28 mouse cellular contexts compared by ENCODE assay signal in the genomic region with DNA sequence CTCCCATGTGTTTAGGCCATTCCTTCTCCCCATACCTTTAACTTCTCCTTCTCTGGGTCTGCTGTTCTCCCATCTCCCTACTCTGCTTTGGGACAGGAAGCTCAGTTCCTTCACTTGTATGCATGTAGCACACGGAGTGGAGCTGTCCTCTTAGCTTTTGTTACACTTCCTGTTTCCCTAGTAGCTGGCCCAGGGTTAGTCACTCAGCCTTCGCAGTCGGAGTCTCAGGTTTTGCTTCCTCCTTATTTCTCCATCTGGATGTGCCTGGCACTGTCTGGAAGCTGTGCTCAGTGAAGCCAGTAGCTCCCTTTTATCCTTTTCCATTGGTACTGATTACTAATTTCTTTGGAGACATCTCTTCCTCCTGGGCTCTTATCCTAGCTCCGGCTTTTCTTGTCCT.
DNase-seq lines count a peak whose midpoint lies in the region; ATAC-seq and TF ChIP-seq lines count a peak whose summit lies in the region.
"Had no signal": no experiment of that assay in that cellular context is flagged by ENCODE, and none has a peak within 500 bp of the region (broad histone marks: within the 10 kb centered on the region; RNA-seq: fewer than 3 reads in every experiment).

No protein-coding gene starts in this region.

- TF ChIP-seq EP300 in stomach, postnatal 0 days (optimal IDR thresholded peaks at IDR 0.05): no peak

- H3K27me3 ChIP-seq in lung, embryonic 15.5 days: no peaks in the 10 kb centered on the region
- no peaks in the 10 kb centered on the region for H3K27me3 ChIP-seq in stomach, postnatal 0 days (ENCODE audit: control insufficient read depth, insufficient read depth, low read length)
- H3K27me3 ChIP-seq in forebrain, postnatal 0 days (ENCODE audit: insufficient read depth, low read length): no peaks in the 10 kb centered on the region
- H3K27me3 ChIP-seq: embryonic facial prominence, embryonic 13.5 days; hindbrain, embryonic 12.5 days; liver, embryonic 13.5 days; neural tube, embryonic 13.5 days had no signal

- peak; percentile 6 for DNase-seq in embryo, embryonic 10 days (ENCODE audit: low spot score)
- no peak for DNase-seq in embryo, embryonic 11 days
- no peak for DNase-seq in lung, adult 2 months
- DNase-seq in stomach, postnatal 0 days (ENCODE audit: low spot score): no peak
- no peak for DNase-seq in spleen, postnatal 4 days (ENCODE audit: low spot score in 2 of 2)
- no peak for DNase-seq in forebrain, postnatal 0 days
- DNase-seq: adrenal gland, postnatal 36 days; cerebellum, adult 2 months; cerebellum, postnatal 14 days; gastrocnemius, postnatal 14 days; heart, adult 11 months; heart, postnatal 36 days; kidney, adult 9 months; kidney, postnatal 4 days; left cerebral cortex, postnatal 4 days; liver, embryonic 13.5 days had no signal

- peak overlapping the region; percentile 41; the same call in 1 of the 2 replicates for H3K27ac ChIP-seq in lung, embryonic 15.5 days
- H3K27ac ChIP-seq in stomach, postnatal 0 days (replicated peaks): no peak overlapping the region
- H3K27ac ChIP-seq in forebrain, postnatal 0 days (ENCODE audit: low read depth, low read length): no peak overlapping the region
- H3K27ac ChIP-seq: embryonic facial prominence, embryonic 13.5 days; forebrain, embryonic 10.5 days; hindbrain, embryonic 12.5 days; hindbrain, postnatal 0 days; liver, embryonic 13.5 days; neural tube, embryonic 13.5 days had no signal

- H3K9ac ChIP-seq in lung, embryonic 15.5 days: no peak overlapping the region
- no peak overlapping the region for H3K9ac ChIP-seq in stomach, postnatal 0 days (ENCODE audit: low read length)
- no peak overlapping the region for H3K9ac ChIP-seq in forebrain, postnatal 0 days
- H3K9ac ChIP-seq: embryonic facial prominence, embryonic 13.5 days; hindbrain, embryonic 12.5 days; liver, embryonic 13.5 days; neural tube, embryonic 13.5 days had no signal

- no peak overlapping the region for H3K4me2 ChIP-seq in lung, embryonic 15.5 days
- no peak overlapping the region for H3K4me2 ChIP-seq in stomach, postnatal 0 days (replicated peaks; ENCODE audit: low read depth)
- no peak overlapping the region for H3K4me2 ChIP-seq in forebrain, postnatal 0 days (ENCODE audit: low read depth)
- H3K4me2 ChIP-seq: embryonic facial prominence, embryonic 13.5 days; heart, embryonic 11.5 days; hindbrain, embryonic 12.5 days; liver, embryonic 13.5 days; midbrain, embryonic 11.5 days; neural tube, embryonic 13.5 days had no signal

- H3K4me1 ChIP-seq in lung, embryonic 15.5 days: no peaks in the 10 kb centered on the region
- peaks cover 5% of the 10 kb centered on the region for H3K4me1 ChIP-seq in lung, adult 2 months (ENCODE audit: control insufficient read depth, insufficient read depth, low read length)
- H3K4me1 ChIP-seq in stomach, postnatal 0 days (replicated peaks; ENCODE audit: control insufficient read depth, insufficient read depth): no peaks in the 10 kb centered on the region
- no peaks in the 10 kb centered on the region for H3K4me1 ChIP-seq in forebrain, postnatal 0 days (ENCODE audit: insufficient read depth)
- H3K4me1 ChIP-seq: embryonic facial prominence, embryonic 13.5 days; forebrain, embryonic 10.5 days; hindbrain, embryonic 12.5 days; neural tube, embryonic 13.5 days had no signal

- TF ChIP-seq POLR2A in lung, adult 2 months (IDR thresholded peaks at IDR 0.05; ENCODE audit: borderline replicate concordance, extremely low read depth, low read depth, low read length): no peak

- TF ChIP-seq CTCF in lung, adult 2 months (IDR thresholded peaks at IDR 0.05; ENCODE audit: insufficient read depth, low read length): no peak
- TF ChIP-seq CTCF in stomach, postnatal 0 days (IDR thresholded peaks at IDR 0.05; ENCODE audit: low read depth): no peak
- no peak for TF ChIP-seq CTCF in forebrain, postnatal 0 days (IDR thresholded peaks at IDR 0.05; ENCODE audit: low read depth)

- H3K4me3 ChIP-seq in lung, embryonic 15.5 days: no peak overlapping the region
- H3K4me3 ChIP-seq in lung, adult 2 months (replicated peaks; ENCODE audit: extremely low read depth, low read depth, low read length): no peak overlapping the region
- no peak overlapping the region for H3K4me3 ChIP-seq in stomach, postnatal 0 days (ENCODE audit: low read depth, low read length)
- H3K4me3 ChIP-seq in forebrain, postnatal 0 days (ENCODE audit: low read depth, low read length): no peak overlapping the region
- H3K4me3 ChIP-seq: embryonic facial prominence, embryonic 13.5 days; forebrain, embryonic 10.5 days; hindbrain, embryonic 12.5 days; liver, embryonic 13.5 days; neural tube, embryonic 13.5 days had no signal

- peaks cover 17% of the 10 kb centered on the region for H3K36me3 ChIP-seq in lung, embryonic 15.5 days
- no peaks in the 10 kb centered on the region for H3K36me3 ChIP-seq in stomach, postnatal 0 days (ENCODE audit: control insufficient read depth, insufficient read depth, low read length)
- peaks cover 7% of the 10 kb centered on the region; the same call in 1 of the 2 replicates for H3K36me3 ChIP-seq in forebrain, postnatal 0 days (ENCODE audit: insufficient read depth)

- WGBS in lung, embryonic 15.5 days: 54% methylated on average over 4 of the region's 4 CpGs
- WGBS in lung, adult 2 months: 42% methylated on average over 4 of the region's 4 CpGs
- 61% methylated on average over 4 of the region's 4 CpGs for WGBS in stomach, postnatal 0 days
- WGBS in forebrain, postnatal 0 days: 71% methylated on average over 4 of the region's 4 CpGs

- no peak for ATAC-seq in lung, embryonic 15.5 days (ENCODE audit: borderline replicate concordance, extremely low read depth, low FRiP score, low TSS enrichment)
- peak; percentile 94 for ATAC-seq in granulocyte monocyte progenitor cell, adult 5-6 weeks (replicated peaks; ENCODE audit: poor library complexity, severe bottlenecking)
- ATAC-seq in stomach, postnatal 0 days (ENCODE audit: low FRiP score, low TSS enrichment): peak; percentile 56; the same call in 1 of the 2 replicates
- ATAC-seq in forebrain, postnatal 0 days: no peak
- ATAC-seq: forebrain, embryonic 16.5 days; hindbrain, postnatal 0 days; intestine, embryonic 16.5 days; midbrain, embryonic 16.5 days had no signal

- H3K9me3 ChIP-seq in lung, embryonic 15.5 days: no peaks in the 10 kb centered on the region
- H3K9me3 ChIP-seq in stomach, postnatal 0 days (ENCODE audit: control insufficient read depth, low read length): no peaks in the 10 kb centered on the region
- no peaks in the 10 kb centered on the region for H3K9me3 ChIP-seq in forebrain, postnatal 0 days (ENCODE audit: low read length)
- H3K9me3 ChIP-seq: embryonic facial prominence, embryonic 13.5 days; forebrain, embryonic 10.5 days; hindbrain, embryonic 12.5 days; liver, embryonic 13.5 days; neural tube, embryonic 13.5 days had no signal

Comparison
In these comparisons a context has a peak if more than half of its experiments do, and no peak if none do; other contexts are left out.
1. ATAC-seq: peak in granulocyte monocyte progenitor cell, adult 5-6 weeks (single experiment) and stomach, postnatal 0 days (single experiment); none in lung, embryonic 15.5 days (single experiment) and forebrain, postnatal 0 days (single experiment).